Mouse (Mus musculus): ENCODE results near the gene Ccer2. TPM values are rescaled to one million over a fixed set of nuclear protein-coding genes. Genes with fewer than 3 reads are reported as not detected.

The Ccer2 gene
- total and polyA plus RNA-seq, 2 experiments from 2014 or later = 1.4 TPM; not detected in 1

DNA sequence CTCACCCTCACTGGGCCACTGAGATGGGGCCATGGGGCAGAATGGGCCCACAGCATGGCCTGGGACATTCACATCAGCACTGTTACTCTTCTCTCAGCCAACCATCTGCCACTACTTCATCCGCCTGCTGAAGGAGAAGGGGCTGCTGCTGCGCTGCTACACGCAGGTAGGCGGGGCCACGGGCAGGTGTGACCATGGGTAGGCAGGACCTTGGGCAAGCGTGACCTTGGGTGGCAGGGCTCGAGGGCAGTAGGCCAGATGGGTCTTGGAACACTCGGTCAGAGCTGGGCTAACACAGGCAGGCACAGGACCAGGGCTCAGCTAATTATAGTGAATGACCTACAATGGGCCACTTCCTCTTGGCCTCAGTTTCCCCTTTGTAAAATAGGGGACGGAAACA lies 22.9 kb downstream of the Ccer2 start:
- H3K4me3 ChIP-seq (ENCODE audit: low read depth, low read length) = no peak overlapping the region
- H3K9ac ChIP-seq (replicated peaks; ENCODE audit: low read length, poor library complexity, severe bottlenecking) = no peak overlapping the region
- H3K9me3 ChIP-seq (ENCODE audit: low read length) = no peaks in the 10 kb centered on the region
- no peaks in the 10 kb centered on the region for H3K27me3 ChIP-seq (ENCODE audit: insufficient read depth, low read length)
- ATAC-seq (ENCODE audit: low FRiP score) (no peak), DNase-seq (ENCODE audit: low spot score) (no peak)
- H3K4me1 ChIP-seq (ENCODE audit: insufficient read depth, low read length) = 0 out of 2 replicates have a peak, but pooled peaks cover 3% of the 10 kb centered on the region
- H3K4me2 ChIP-seq (ENCODE audit: low read depth, low read length, poor library complexity, severe bottlenecking) = no peak overlapping the region
- 87% methylated on average over 9 of the region's 9 CpGs for WGBS
- H3K27ac ChIP-seq (ENCODE audit: low read depth, low read length) = no peak overlapping the region
- peaks cover 13% of the 10 kb centered on the region for H3K36me3 ChIP-seq (ENCODE audit: insufficient read depth, low read length)
- no peak for TF ChIP-seq CTCF (IDR thresholded peaks at IDR 0.05)

DNA sequence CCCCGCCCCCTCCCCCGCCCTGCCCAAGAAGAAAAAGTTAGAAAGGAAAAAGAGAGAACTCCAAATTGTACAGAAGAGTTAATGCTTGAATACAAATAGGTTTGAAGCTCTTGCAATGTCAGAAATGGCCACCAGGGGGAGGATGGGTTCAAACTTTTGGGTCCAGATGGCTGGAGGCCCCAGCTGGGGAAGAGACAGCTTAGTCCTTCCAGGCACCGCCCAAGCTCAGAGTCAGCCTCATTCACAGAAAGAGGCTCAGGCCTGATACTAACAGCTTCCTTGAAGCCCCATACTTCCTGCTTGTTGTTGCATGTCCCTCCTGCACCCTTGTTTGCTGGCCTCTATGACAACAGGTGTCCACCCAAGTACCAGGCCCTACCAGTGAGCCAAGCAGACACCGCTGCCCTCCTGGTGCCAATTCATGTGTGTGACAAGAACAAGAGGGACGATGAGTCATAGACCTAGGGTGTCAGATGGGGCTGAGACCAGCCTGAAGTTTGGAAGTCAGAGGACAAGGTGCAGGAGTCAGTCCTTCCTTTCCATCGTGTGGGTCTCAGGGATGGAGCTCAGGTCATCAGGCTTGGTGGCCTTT lies 24.2 kb downstream of the Ccer2 start:
- DNase-seq (ENCODE audit: low spot score) (peak; percentile 91), ATAC-seq (ENCODE audit: low FRiP score) (no peak)
- no peak overlapping the region for H3K9ac ChIP-seq (replicated peaks; ENCODE audit: low read length, poor library complexity, severe bottlenecking)
- no peaks in the 10 kb centered on the region for H3K27me3 ChIP-seq (ENCODE audit: insufficient read depth, low read length)
- H3K4me1 ChIP-seq (ENCODE audit: insufficient read depth, low read length) = 0 out of 2 replicates have a peak, but pooled peaks cover 3% of the 10 kb centered on the region
- 46% methylated on average over 6 of the region's 6 CpGs for WGBS
- peaks cover 25% of the 10 kb centered on the region for H3K36me3 ChIP-seq (ENCODE audit: insufficient read depth, low read length)
- no peaks in the 10 kb centered on the region for H3K9me3 ChIP-seq (ENCODE audit: low read length)
- H3K27ac ChIP-seq (ENCODE audit: low read depth, low read length) = no peak overlapping the region
- TF ChIP-seq CTCF (IDR thresholded peaks at IDR 0.05) = peak; percentile 80
- no peak overlapping the region for H3K4me2 ChIP-seq (ENCODE audit: low read depth, low read length, poor library complexity, severe bottlenecking)
- H3K4me3 ChIP-seq (ENCODE audit: low read depth, low read length) = no peak overlapping the region

DNA sequence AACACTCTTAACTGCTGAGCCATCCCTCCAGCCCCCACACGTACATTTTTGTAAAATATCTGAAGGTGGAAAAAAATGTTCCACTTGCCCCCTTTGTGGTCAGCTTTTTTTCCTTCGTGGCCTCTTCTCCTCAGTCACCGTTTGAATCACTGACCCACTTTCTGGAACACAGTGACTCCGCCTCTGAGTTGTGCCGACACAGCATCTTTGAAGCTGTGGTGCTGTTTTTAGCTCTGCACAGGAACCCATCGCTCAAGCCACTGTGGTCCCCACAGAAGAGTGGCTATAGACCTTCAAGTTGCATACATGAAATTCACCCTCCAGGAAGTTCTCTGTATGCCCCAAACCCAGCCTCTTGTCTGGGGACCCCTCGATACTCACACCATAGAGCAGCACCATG lies 24.9 kb downstream of the Ccer2 start:
- Histone ChIP-seq H3K27me3 (ENCODE audit: insufficient read depth, low read length) (no peaks in the 10 kb centered on the region), H3K36me3 (ENCODE audit: insufficient read depth, low read length) (peaks cover 32% of the 10 kb centered on the region), H3K4me2 (ENCODE audit: low read depth, low read length, poor library complexity, severe bottlenecking) (no peak overlapping the region), H3K9ac (replicated peaks; ENCODE audit: low read length, poor library complexity, severe bottlenecking) (no peak overlapping the region), H3K27ac (ENCODE audit: low read depth, low read length) (no peak overlapping the region), H3K4me1 (ENCODE audit: insufficient read depth, low read length) (0 out of 2 replicates have a peak, but pooled peaks cover 3% of the 10 kb centered on the region), H3K4me3 (ENCODE audit: low read depth, low read length) (no peak overlapping the region), H3K9me3 (ENCODE audit: low read length) (no peaks in the 10 kb centered on the region)
- no peak for TF ChIP-seq CTCF (IDR thresholded peaks at IDR 0.05)
- 70% methylated on average over 7 of the region's 7 CpGs for WGBS
- no peak for ATAC-seq (ENCODE audit: low FRiP score)
- DNase-seq (ENCODE audit: low spot score) = no peak

DNA sequence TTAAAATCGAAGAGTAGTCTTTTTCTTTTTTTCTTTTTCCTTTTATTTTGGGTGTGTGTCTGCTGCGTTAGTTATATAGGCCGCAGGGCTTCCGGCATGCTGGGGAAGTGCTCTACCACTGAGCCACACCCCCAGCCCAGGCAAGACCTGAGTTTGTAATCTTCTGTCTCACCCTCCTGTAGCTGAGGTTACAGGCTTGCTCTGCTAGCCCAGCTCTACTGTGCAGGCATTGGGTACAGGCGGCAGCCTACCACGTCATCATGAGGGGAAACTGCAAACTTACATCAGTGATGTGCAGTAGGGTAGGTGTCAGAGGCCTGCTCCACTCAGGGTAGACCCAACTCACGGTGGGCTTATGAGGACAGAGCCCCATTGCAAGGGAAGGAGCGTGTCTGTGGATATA lies 25.3 kb downstream of the Ccer2 start:
- no peak overlapping the region for H3K4me2 ChIP-seq (ENCODE audit: low read depth, low read length, poor library complexity, severe bottlenecking)
- no peak overlapping the region for H3K9ac ChIP-seq (replicated peaks; ENCODE audit: low read length, poor library complexity, severe bottlenecking)
- no peaks in the 10 kb centered on the region for H3K9me3 ChIP-seq (ENCODE audit: low read length)
- H3K27ac ChIP-seq (ENCODE audit: low read depth, low read length) = no peak overlapping the region
- H3K36me3 ChIP-seq (ENCODE audit: insufficient read depth, low read length) = peaks cover 36% of the 10 kb centered on the region
- no peak overlapping the region for H3K4me3 ChIP-seq (ENCODE audit: low read depth, low read length)
- ATAC-seq (ENCODE audit: low FRiP score) (no peak), DNase-seq (ENCODE audit: low spot score) (no peak)
- 0 out of 2 replicates have a peak, but pooled peaks cover 3% of the 10 kb centered on the region for H3K4me1 ChIP-seq (ENCODE audit: insufficient read depth, low read length)
- no peaks in the 10 kb centered on the region for H3K27me3 ChIP-seq (ENCODE audit: insufficient read depth, low read length)
- WGBS = 86% methylated on average over 8 of the region's 8 CpGs
- no peak for TF ChIP-seq CTCF (IDR thresholded peaks at IDR 0.05)

DNA sequence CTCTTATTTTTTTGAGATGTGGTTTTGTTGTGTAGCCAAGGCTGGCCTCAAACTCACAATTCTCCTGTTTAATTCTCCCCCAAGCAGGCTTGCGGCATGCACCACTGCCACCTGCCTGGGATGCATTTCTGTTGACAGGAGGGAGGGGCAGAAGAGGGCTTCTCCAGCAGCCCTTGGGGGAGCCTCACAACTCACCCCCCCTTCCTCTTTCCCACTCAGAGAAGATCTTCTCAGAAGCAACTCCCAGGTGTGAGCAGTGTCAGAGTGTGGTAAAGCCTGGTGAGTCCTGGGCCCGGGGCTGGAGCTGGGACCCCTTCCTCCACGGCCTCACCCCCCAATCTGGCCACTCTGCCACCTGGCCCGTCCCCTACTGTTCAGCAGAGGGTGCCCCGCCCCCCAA lies 29.2 kb downstream of the Ccer2 start:
- 79% methylated on average over 5 of the region's 5 CpGs for WGBS
- Histone ChIP-seq H3K4me3 (ENCODE audit: low read depth, low read length) (no peak overlapping the region), H3K4me1 (ENCODE audit: insufficient read depth, low read length) (0 out of 2 replicates have a peak, but pooled peaks cover 3% of the 10 kb centered on the region), H3K4me2 (ENCODE audit: low read depth, low read length, poor library complexity, severe bottlenecking) (no peak overlapping the region), H3K9me3 (ENCODE audit: low read length) (no peaks in the 10 kb centered on the region), H3K27ac (ENCODE audit: low read depth, low read length) (no peak overlapping the region), H3K9ac (replicated peaks; ENCODE audit: low read length, poor library complexity, severe bottlenecking) (no peak overlapping the region), H3K36me3 (ENCODE audit: insufficient read depth, low read length) (peaks cover 33% of the 10 kb centered on the region), H3K27me3 (ENCODE audit: insufficient read depth, low read length) (no peaks in the 10 kb centered on the region)
- DNase-seq (ENCODE audit: low spot score) (no peak), ATAC-seq (ENCODE audit: low FRiP score) (no peak)
- no peak for TF ChIP-seq CTCF (IDR thresholded peaks at IDR 0.05)

DNA sequence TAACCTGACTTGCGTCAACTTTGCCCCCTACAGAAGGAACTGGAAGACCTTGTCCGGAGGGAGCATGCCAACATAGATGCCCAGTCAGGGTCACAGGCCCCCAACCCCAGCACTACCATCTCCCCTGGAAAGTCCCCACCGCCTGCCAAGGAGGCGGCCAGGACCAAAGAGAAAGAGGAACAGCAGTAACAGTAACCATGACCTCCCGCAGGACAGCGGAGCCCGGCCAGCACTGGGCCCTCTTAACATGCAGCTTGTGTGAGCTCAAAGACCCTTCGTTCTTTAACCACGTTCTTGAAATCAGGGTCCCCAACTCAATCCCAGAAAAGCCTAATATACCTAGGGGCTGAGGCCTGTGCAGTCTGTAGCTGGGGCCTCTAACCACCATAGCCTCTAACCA lies 31.9 kb downstream of the Ccer2 start:
- no peak overlapping the region for H3K4me2 ChIP-seq (ENCODE audit: low read depth, low read length, poor library complexity, severe bottlenecking)
- ATAC-seq (ENCODE audit: low FRiP score) (no peak), DNase-seq (ENCODE audit: low spot score) (no peak)
- no peak for TF ChIP-seq CTCF (IDR thresholded peaks at IDR 0.05)
- H3K36me3 ChIP-seq (ENCODE audit: insufficient read depth, low read length) = peaks cover 30% of the 10 kb centered on the region
- H3K4me3 ChIP-seq (ENCODE audit: low read depth, low read length) = no peak overlapping the region
- no peaks in the 10 kb centered on the region for H3K4me1 ChIP-seq (ENCODE audit: insufficient read depth, low read length)
- no peak overlapping the region for H3K9ac ChIP-seq (replicated peaks; ENCODE audit: low read length, poor library complexity, severe bottlenecking)
- H3K27me3 ChIP-seq (ENCODE audit: insufficient read depth, low read length) = no peaks in the 10 kb centered on the region
- H3K9me3 ChIP-seq (ENCODE audit: low read length) = no peaks in the 10 kb centered on the region
- H3K27ac ChIP-seq (ENCODE audit: low read depth, low read length) = no peak overlapping the region
- WGBS = 92% methylated on average over 9 of the region's 9 CpGs

Measured in midbrain, postnatal 0 days (tissue).